Mouse (Mus musculus) inflammation-experienced regulatory T-cells (primary cell): ENCODE data around the gene Kiz. TPM values are rescaled to one million over a fixed set of nuclear protein-coding genes. Genes with fewer than 3 reads are reported as not detected.

ENCODE experiments used
- polyA plus RNA-seq, 2 experiments: library from polyadenylated mRNA; unstranded; fragments of 100-300 nt; shearing (Covaris generic); gene quantifications; one replicate each; pipeline ENCODE4 v1.2.1; 2017

Gene Kiz
- polyA plus RNA-seq = 10 to 100 TPM; 30.4 to 32.6 TPM

DNA sequence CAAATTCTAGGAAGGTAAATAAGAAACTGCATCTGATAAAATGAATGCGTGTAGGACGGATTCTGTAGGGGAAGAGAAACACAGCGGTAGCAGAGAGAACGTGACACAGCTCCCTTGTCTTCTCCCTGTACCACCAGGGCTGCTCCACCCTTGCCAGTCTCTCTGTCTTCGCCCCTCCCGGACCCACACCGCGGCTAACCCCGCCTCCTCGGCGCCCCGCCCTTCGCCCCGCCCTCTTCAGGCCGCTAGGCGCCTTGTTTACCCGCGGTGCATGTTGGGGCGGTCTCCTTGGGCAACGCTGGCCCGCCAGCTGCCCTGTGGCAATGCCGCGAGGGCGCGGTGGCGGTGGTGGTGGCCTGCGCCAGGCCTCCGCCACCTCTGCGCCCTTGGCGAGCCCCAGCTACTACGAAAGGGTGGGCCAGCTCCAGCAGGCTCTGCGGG lies at the start of gene Kiz:
Kiz (plus strand) TSS at position 266 of the 441 bp plus-strand sequence.

DNA sequence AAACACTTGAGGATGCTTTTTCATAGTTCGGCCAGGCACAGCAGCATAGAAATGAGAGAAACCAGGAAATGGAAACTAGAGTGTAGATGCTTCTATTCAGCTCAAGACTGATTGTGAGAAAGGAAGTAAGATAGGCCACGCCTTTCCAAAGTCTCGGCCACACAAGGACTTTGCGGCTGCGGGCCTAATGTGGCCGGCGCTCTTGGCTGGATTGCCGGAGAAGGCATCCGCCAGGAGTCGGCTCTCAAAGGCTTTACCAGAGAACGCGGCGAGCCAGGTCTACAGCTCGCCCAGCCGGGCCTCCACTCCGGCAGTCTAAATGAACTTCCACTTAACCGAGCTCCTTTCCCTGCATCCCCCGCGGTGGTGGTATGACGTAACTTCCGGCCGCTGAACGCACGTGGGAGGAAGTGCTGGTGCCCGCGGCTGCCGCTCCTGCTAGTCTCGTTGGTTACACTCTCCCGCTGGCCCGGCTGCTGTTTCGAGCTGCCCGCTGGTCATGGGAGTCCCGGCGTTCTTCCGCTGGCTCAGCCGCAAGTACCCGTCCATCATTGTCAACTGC lies 157.0 kb downstream of the Kiz start, which contains the start of gene Xrn2:
Xrn2 (plus strand) TSS at position 374 of the 562 bp plus-strand sequence.

Other genes with a start within 250 kb of the Kiz start
- gene Xrn2, start 157.1 kb downstream of the Kiz start, polyA plus RNA-seq = 100 to 1,000 TPM; 139 to 141 TPM
- gene Nkx2-4, start 229.6 kb downstream of the Kiz start, polyA plus RNA-seq = not detected